Mouse (Mus musculus): ENCODE measurements at regions not wholly inside any gene's neighbourhood (a gene's known extent, or its start where the extent isn't known, plus 50 kb on each side); places are given as distances from the start of the nearest gene placed in this dataset.
A peak's percentile ranks its signal among the peaks of the same experiment; 100 is the strongest.

- no peak for ATAC-seq (ENCODE audit: extremely low read depth, insufficient number of reproducible peaks, low FRiP score, poor library complexity, severe bottlenecking)
These were observed 66.2 kb downstream of the Car2 start for GRCm38 (mm10) chr3:14952169-14952729.

GRCm38 (mm10) chr3:14952951-14953350, 66.9 kb downstream of the Car2 start:
- ATAC-seq (ENCODE audit: extremely low read depth, insufficient number of reproducible peaks, low FRiP score, poor library complexity, severe bottlenecking), result no peak

GRCm38 (mm10) chr3:14957481-14957880, 71.4 kb downstream of the Car2 start:
- no peak for ATAC-seq (ENCODE audit: extremely low read depth, insufficient number of reproducible peaks, low FRiP score, poor library complexity, severe bottlenecking)

GRCm38 (mm10) chr3:14958277-14958676, 72.2 kb downstream of the Car2 start:
- no peak for ATAC-seq (ENCODE audit: extremely low read depth, insufficient number of reproducible peaks, low FRiP score, poor library complexity, severe bottlenecking)

GRCm38 (mm10) chr3:14959586-14959985, 73.5 kb downstream of the Car2 start:
- ATAC-seq (ENCODE audit: extremely low read depth, insufficient number of reproducible peaks, low FRiP score, poor library complexity, severe bottlenecking), result no peak

- no peak for ATAC-seq (ENCODE audit: extremely low read depth, insufficient number of reproducible peaks, low FRiP score, poor library complexity, severe bottlenecking)
These were observed 78.7 kb downstream of the Car2 start for GRCm38 (mm10) chr3:14964795-14965194.

- ATAC-seq (ENCODE audit: extremely low read depth, insufficient number of reproducible peaks, low FRiP score, poor library complexity, severe bottlenecking), result no peak
These were observed 79.5 kb downstream of the Car2 start for GRCm38 (mm10) chr3:14965438-14966044.

- ATAC-seq (ENCODE audit: extremely low read depth, insufficient number of reproducible peaks, low FRiP score, poor library complexity, severe bottlenecking), result no peak
These were observed 81.2 kb downstream of the Car2 start for GRCm38 (mm10) chr3:14967235-14967634.

GRCm38 (mm10) chr3:14968345-14968744, 82.3 kb downstream of the Car2 start:
- ATAC-seq (ENCODE audit: extremely low read depth, insufficient number of reproducible peaks, low FRiP score, poor library complexity, severe bottlenecking), result peak; percentile 76

- ATAC-seq (ENCODE audit: extremely low read depth, insufficient number of reproducible peaks, low FRiP score, poor library complexity, severe bottlenecking), result no peak
These were observed 83.6 kb downstream of the Car2 start for GRCm38 (mm10) chr3:14969698-14970097.

GRCm38 (mm10) chr3:14971647-14972046, 85.6 kb downstream of the Car2 start:
- no peak for ATAC-seq (ENCODE audit: extremely low read depth, insufficient number of reproducible peaks, low FRiP score, poor library complexity, severe bottlenecking)

GRCm38 (mm10) chr3:14974758-14975157, 88.7 kb downstream of the Car2 start:
- no peak for ATAC-seq (ENCODE audit: extremely low read depth, insufficient number of reproducible peaks, low FRiP score, poor library complexity, severe bottlenecking)

GRCm38 (mm10) chr3:14975203-14975602, 89.1 kb downstream of the Car2 start:
- no peak for ATAC-seq (ENCODE audit: extremely low read depth, insufficient number of reproducible peaks, low FRiP score, poor library complexity, severe bottlenecking)

- ATAC-seq (ENCODE audit: extremely low read depth, insufficient number of reproducible peaks, low FRiP score, poor library complexity, severe bottlenecking), result no peak
These were observed 93.1 kb downstream of the Car2 start for GRCm38 (mm10) chr3:14979116-14979613.

GRCm38 (mm10) chr3:14989635-14990034, 103.6 kb downstream of the Car2 start:
- ATAC-seq (ENCODE audit: extremely low read depth, insufficient number of reproducible peaks, low FRiP score, poor library complexity, severe bottlenecking), result no peak

- ATAC-seq (ENCODE audit: extremely low read depth, insufficient number of reproducible peaks, low FRiP score, poor library complexity, severe bottlenecking), result no peak
These were observed 107.9 kb downstream of the Car2 start for GRCm38 (mm10) chr3:14993936-14994335.

GRCm38 (mm10) chr3:14997241-14997640, 111.2 kb downstream of the Car2 start:
- no peak for ATAC-seq (ENCODE audit: extremely low read depth, insufficient number of reproducible peaks, low FRiP score, poor library complexity, severe bottlenecking)

- ATAC-seq (ENCODE audit: extremely low read depth, insufficient number of reproducible peaks, low FRiP score, poor library complexity, severe bottlenecking), result no peak
These were observed 112.4 kb downstream of the Car2 start for GRCm38 (mm10) chr3:14998521-14998920.

- ATAC-seq (ENCODE audit: extremely low read depth, insufficient number of reproducible peaks, low FRiP score, poor library complexity, severe bottlenecking), result no peak
These were observed 113.3 kb downstream of the Car2 start for GRCm38 (mm10) chr3:14999411-14999810.

GRCm38 (mm10) chr3:14999914-15000313, 113.8 kb downstream of the Car2 start:
- no peak for ATAC-seq (ENCODE audit: extremely low read depth, insufficient number of reproducible peaks, low FRiP score, poor library complexity, severe bottlenecking)

- ATAC-seq (ENCODE audit: extremely low read depth, insufficient number of reproducible peaks, low FRiP score, poor library complexity, severe bottlenecking), result no peak
These were observed 114.6 kb downstream of the Car2 start for GRCm38 (mm10) chr3:15000657-15001056.

All from neutrophil, adult 5-6 weeks (primary cell).